Mouse (Mus musculus): Measurements from ENCODE around the gene Pdcd1lg2. TPM values are rescaled to one million over a fixed set of nuclear protein-coding genes. Genes with fewer than 3 reads are reported as not detected.
"Not testable (repeated sequence)": the region's sequence is repeated elsewhere in the genome, so short reads cannot be mapped to it uniquely, and the experiment has no call there.

Pdcd1lg2 gene
- polyA plus RNA-seq, 1 experiment from 2014 or later, result not detected

- H3K9ac ChIP-seq (replicated peaks; ENCODE audit: low read length); H3K4me3 ChIP-seq (ENCODE audit: low read length); H3K9me3 ChIP-seq (ENCODE audit: low read length); H3K4me2 ChIP-seq (replicated peaks; ENCODE audit: low read depth, low read length); H3K27me3 ChIP-seq (ENCODE audit: insufficient read depth, low read length); H3K4me1 ChIP-seq (ENCODE audit: insufficient read depth, low read length); H3K36me3 ChIP-seq (ENCODE audit: insufficient read depth, low read length); H3K27ac ChIP-seq (ENCODE audit: low read length); ATAC-seq (ENCODE audit: low FRiP score, low TSS enrichment): not testable (repeated sequence)
Measured at GRCm38 (mm10) chr19:29414917-29415316, 4.2 kb downstream of the Pdcd1lg2 start.

GRCm38 (mm10) chr19:29416393-29416902 lies 5.7 kb downstream of the Pdcd1lg2 start:
- peaks cover 5% of the 10 kb centered on the region; the same call in 1 of the 2 replicates for H3K4me1 ChIP-seq (ENCODE audit: insufficient read depth, low read length)
- no peaks in the 10 kb centered on the region for H3K9me3 ChIP-seq (ENCODE audit: low read length)
- 70% methylated on average over 3 of the region's 3 CpGs for WGBS
- H3K27ac ChIP-seq (ENCODE audit: low read length), result no peak overlapping the region
- H3K4me3 ChIP-seq (ENCODE audit: low read length), result no peak overlapping the region
- H3K4me2 ChIP-seq (replicated peaks; ENCODE audit: low read depth, low read length), result no peak overlapping the region
- no peak overlapping the region for H3K9ac ChIP-seq (replicated peaks; ENCODE audit: low read length)
- no peak for ATAC-seq (ENCODE audit: low FRiP score, low TSS enrichment)
- no peaks in the 10 kb centered on the region for H3K36me3 ChIP-seq (ENCODE audit: insufficient read depth, low read length)
- no peaks in the 10 kb centered on the region for H3K27me3 ChIP-seq (ENCODE audit: insufficient read depth, low read length)

- Histone ChIP-seq H3K9ac (replicated peaks; ENCODE audit: low read length) (no peak overlapping the region), H3K27ac (ENCODE audit: low read length) (no peak overlapping the region), H3K4me1 (ENCODE audit: insufficient read depth, low read length) (peaks cover 5% of the 10 kb centered on the region; the same call in 1 of the 2 replicates), H3K4me2 (replicated peaks; ENCODE audit: low read depth, low read length) (no peak overlapping the region), H3K27me3 (ENCODE audit: insufficient read depth, low read length) (no peaks in the 10 kb centered on the region), H3K9me3 (ENCODE audit: low read length) (no peaks in the 10 kb centered on the region), H3K36me3 (ENCODE audit: insufficient read depth, low read length) (no peaks in the 10 kb centered on the region), H3K4me3 (ENCODE audit: low read length) (no peak overlapping the region)
- 87% methylated on average over 2 of the region's 2 CpGs for WGBS
- ATAC-seq (ENCODE audit: low FRiP score, low TSS enrichment), result no peak
Measured at GRCm38 (mm10) chr19:29417188-29417587, 6.5 kb downstream of the Pdcd1lg2 start.

GRCm38 (mm10) chr19:29417894-29418293 lies 7.2 kb downstream of the Pdcd1lg2 start:
- H3K27ac ChIP-seq (ENCODE audit: low read length), result no peak overlapping the region
- no peak overlapping the region for H3K9ac ChIP-seq (replicated peaks; ENCODE audit: low read length)
- H3K4me1 ChIP-seq (ENCODE audit: insufficient read depth, low read length), result peaks cover 5% of the 10 kb centered on the region; the same call in 1 of the 2 replicates
- H3K36me3 ChIP-seq (ENCODE audit: insufficient read depth, low read length), result no peaks in the 10 kb centered on the region
- H3K9me3 ChIP-seq (ENCODE audit: low read length), result no peaks in the 10 kb centered on the region
- 75% methylated on average over 2 of the region's 2 CpGs for WGBS
- H3K4me3 ChIP-seq (ENCODE audit: low read length), result no peak overlapping the region
- ATAC-seq (ENCODE audit: low FRiP score, low TSS enrichment), result no peak
- no peak overlapping the region for H3K4me2 ChIP-seq (replicated peaks; ENCODE audit: low read depth, low read length)
- H3K27me3 ChIP-seq (ENCODE audit: insufficient read depth, low read length), result no peaks in the 10 kb centered on the region

- no peak overlapping the region for H3K4me3 ChIP-seq (ENCODE audit: low read length)
- H3K4me2 ChIP-seq (replicated peaks; ENCODE audit: low read depth, low read length), result no peak overlapping the region
- H3K9me3 ChIP-seq (ENCODE audit: low read length), result no peaks in the 10 kb centered on the region
- no peak overlapping the region for H3K9ac ChIP-seq (replicated peaks; ENCODE audit: low read length)
- peak overlapping the region; percentile 52; the same call in 1 of the 2 replicates for H3K27ac ChIP-seq (ENCODE audit: low read length)
- peaks cover 5% of the 10 kb centered on the region; the same call in 1 of the 2 replicates for H3K4me1 ChIP-seq (ENCODE audit: insufficient read depth, low read length)
- ATAC-seq (ENCODE audit: low FRiP score, low TSS enrichment), result no peak
- no peaks in the 10 kb centered on the region for H3K27me3 ChIP-seq (ENCODE audit: insufficient read depth, low read length)
- no peaks in the 10 kb centered on the region for H3K36me3 ChIP-seq (ENCODE audit: insufficient read depth, low read length)
- WGBS, result 25% methylated on average over 9 of the region's 9 CpGs
Measured at GRCm38 (mm10) chr19:29418661-29419115, 8.0 kb downstream of the Pdcd1lg2 start.

- Histone ChIP-seq H3K9ac (replicated peaks; ENCODE audit: low read length) (no peak overlapping the region), H3K27ac (ENCODE audit: low read length) (no peak overlapping the region), H3K4me1 (ENCODE audit: insufficient read depth, low read length) (peaks cover 5% of the 10 kb centered on the region; the same call in 1 of the 2 replicates), H3K36me3 (ENCODE audit: insufficient read depth, low read length) (no peaks in the 10 kb centered on the region), H3K4me3 (ENCODE audit: low read length) (no peak overlapping the region), H3K27me3 (ENCODE audit: insufficient read depth, low read length) (no peaks in the 10 kb centered on the region), H3K9me3 (ENCODE audit: low read length) (no peaks in the 10 kb centered on the region), H3K4me2 (replicated peaks; ENCODE audit: low read depth, low read length) (no peak overlapping the region)
- WGBS, result 69% methylated on average over 3 of the region's 3 CpGs
- no peak for ATAC-seq (ENCODE audit: low FRiP score, low TSS enrichment)
Measured at GRCm38 (mm10) chr19:29419506-29419905, 8.8 kb downstream of the Pdcd1lg2 start.

- H3K4me3 ChIP-seq (ENCODE audit: low read length), result no peak overlapping the region
- H3K36me3 ChIP-seq (ENCODE audit: insufficient read depth, low read length), result no peaks in the 10 kb centered on the region
- peaks cover 5% of the 10 kb centered on the region; the same call in 1 of the 2 replicates for H3K4me1 ChIP-seq (ENCODE audit: insufficient read depth, low read length)
- no peak overlapping the region for H3K27ac ChIP-seq (ENCODE audit: low read length)
- H3K9ac ChIP-seq (replicated peaks; ENCODE audit: low read length), result no peak overlapping the region
- no peaks in the 10 kb centered on the region for H3K9me3 ChIP-seq (ENCODE audit: low read length)
- H3K4me2 ChIP-seq (replicated peaks; ENCODE audit: low read depth, low read length), result no peak overlapping the region
- no peaks in the 10 kb centered on the region for H3K27me3 ChIP-seq (ENCODE audit: insufficient read depth, low read length)
- ATAC-seq (ENCODE audit: low FRiP score, low TSS enrichment), result no peak
Measured at GRCm38 (mm10) chr19:29419946-29420345, 9.2 kb downstream of the Pdcd1lg2 start.

- Histone ChIP-seq H3K9ac (replicated peaks; ENCODE audit: low read length) (no peak overlapping the region), H3K4me2 (replicated peaks; ENCODE audit: low read depth, low read length) (no peak overlapping the region), H3K9me3 (ENCODE audit: low read length) (no peaks in the 10 kb centered on the region), H3K4me1 (ENCODE audit: insufficient read depth, low read length) (peaks cover 5% of the 10 kb centered on the region; the same call in 1 of the 2 replicates), H3K36me3 (ENCODE audit: insufficient read depth, low read length) (no peaks in the 10 kb centered on the region), H3K27me3 (ENCODE audit: insufficient read depth, low read length) (no peaks in the 10 kb centered on the region), H3K27ac (ENCODE audit: low read length) (no peak overlapping the region), H3K4me3 (ENCODE audit: low read length) (no peak overlapping the region)
- no peak for ATAC-seq (ENCODE audit: low FRiP score, low TSS enrichment)
- 77% methylated on average over 8 of the region's 8 CpGs for WGBS
Measured at GRCm38 (mm10) chr19:29420397-29420796, 9.7 kb downstream of the Pdcd1lg2 start.

GRCm38 (mm10) chr19:29422013-29422645 lies 11.4 kb downstream of the Pdcd1lg2 start:
- peaks cover 5% of the 10 kb centered on the region; the same call in 1 of the 2 replicates for H3K4me1 ChIP-seq (ENCODE audit: insufficient read depth, low read length)
- H3K9me3 ChIP-seq (ENCODE audit: low read length), result no peaks in the 10 kb centered on the region
- H3K36me3 ChIP-seq (ENCODE audit: insufficient read depth, low read length), result no peaks in the 10 kb centered on the region
- no peak for ATAC-seq (ENCODE audit: low FRiP score, low TSS enrichment)
- H3K27me3 ChIP-seq (ENCODE audit: insufficient read depth, low read length), result no peaks in the 10 kb centered on the region
- no peak overlapping the region for H3K4me2 ChIP-seq (replicated peaks; ENCODE audit: low read depth, low read length)
- no peak overlapping the region for H3K27ac ChIP-seq (ENCODE audit: low read length)
- no peak overlapping the region for H3K9ac ChIP-seq (replicated peaks; ENCODE audit: low read length)
- 86% methylated on average over 16 of the region's 16 CpGs for WGBS
- no peak overlapping the region for H3K4me3 ChIP-seq (ENCODE audit: low read length)

- Histone ChIP-seq H3K9ac (replicated peaks; ENCODE audit: low read length) (no peak overlapping the region), H3K9me3 (ENCODE audit: low read length) (no peaks in the 10 kb centered on the region), H3K4me2 (replicated peaks; ENCODE audit: low read depth, low read length) (no peak overlapping the region), H3K4me3 (ENCODE audit: low read length) (no peak overlapping the region), H3K27me3 (ENCODE audit: insufficient read depth, low read length) (no peaks in the 10 kb centered on the region), H3K27ac (ENCODE audit: low read length) (no peak overlapping the region), H3K36me3 (ENCODE audit: insufficient read depth, low read length) (no peaks in the 10 kb centered on the region), H3K4me1 (ENCODE audit: insufficient read depth, low read length) (peaks cover 5% of the 10 kb centered on the region; the same call in 1 of the 2 replicates)
- ATAC-seq (ENCODE audit: low FRiP score, low TSS enrichment), result no peak
- WGBS, result 82% methylated on average over 7 of the region's 7 CpGs
Measured at GRCm38 (mm10) chr19:29422796-29423195, 12.1 kb downstream of the Pdcd1lg2 start.

Data from kidney, embryonic 16.5 days (tissue).